Mouse (Mus musculus): ENCODE data around the gene Ppil1.

The Ppil1 gene

DNA sequence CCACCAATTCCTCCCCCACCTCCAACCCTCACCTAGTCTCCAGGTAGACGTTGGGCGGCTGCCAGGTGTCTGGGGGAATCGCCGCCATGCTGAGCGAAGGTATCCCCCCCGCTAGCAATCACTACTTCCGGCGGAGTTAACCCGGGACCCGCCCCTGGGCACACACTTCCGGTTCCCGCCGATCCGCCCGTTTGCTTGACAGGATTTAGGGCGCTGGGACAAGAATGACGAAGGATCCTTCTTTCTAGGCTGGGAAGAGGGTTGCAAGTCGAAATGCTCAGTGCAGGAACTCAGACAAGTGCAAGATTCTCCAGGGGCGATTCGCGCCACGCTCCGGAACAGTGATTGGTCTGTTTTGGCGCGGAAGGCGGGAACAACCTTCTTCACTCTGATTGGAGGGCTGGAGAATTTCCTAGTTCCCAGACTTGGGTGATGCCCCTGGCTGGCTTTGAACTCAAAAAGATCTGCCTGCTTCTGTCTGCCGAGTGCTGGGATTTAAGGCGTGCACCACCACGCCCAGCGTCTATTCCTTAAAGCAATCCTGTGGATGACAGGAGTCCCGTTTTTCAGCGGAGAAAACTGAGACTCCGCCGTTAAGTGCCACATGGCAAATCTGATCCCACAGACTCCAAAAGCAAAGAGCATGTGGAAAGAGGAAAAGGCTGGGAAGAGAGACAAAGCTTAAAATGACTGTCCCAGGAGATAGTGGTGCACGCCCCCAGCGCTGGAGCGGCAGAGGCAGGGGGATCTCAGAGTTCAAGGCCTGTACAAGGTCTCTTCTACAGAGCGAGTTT lies at the start of gene Ppil1:
Ppil1 (minus strand) TSS at position 347 of the 794 bp plus-strand sequence.
- DNase-seq (ENCODE audit: inconsistent ontology term) = peak; percentile 83

DNA sequence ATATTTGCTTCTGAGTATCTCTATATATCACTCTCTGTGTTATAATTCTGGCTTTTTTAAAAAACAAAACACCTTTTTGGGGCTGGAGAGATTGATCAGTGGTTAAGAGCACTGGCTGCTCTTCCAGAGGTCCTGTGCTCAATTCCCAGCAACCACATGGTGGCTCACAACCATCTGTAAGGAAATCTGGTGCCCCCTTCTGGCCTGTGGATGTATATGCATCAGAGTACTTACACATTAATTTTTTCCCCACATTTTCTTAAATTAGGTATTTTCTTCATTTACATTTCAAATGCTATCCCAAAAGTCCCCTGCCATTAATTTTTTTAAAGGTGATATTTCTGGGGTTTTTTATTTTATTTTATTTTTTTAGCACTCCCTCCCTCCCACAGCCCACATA lies 49.3 kb upstream of the Ppil1 start:
- DNase-seq (ENCODE audit: inconsistent ontology term) = no peak

DNA sequence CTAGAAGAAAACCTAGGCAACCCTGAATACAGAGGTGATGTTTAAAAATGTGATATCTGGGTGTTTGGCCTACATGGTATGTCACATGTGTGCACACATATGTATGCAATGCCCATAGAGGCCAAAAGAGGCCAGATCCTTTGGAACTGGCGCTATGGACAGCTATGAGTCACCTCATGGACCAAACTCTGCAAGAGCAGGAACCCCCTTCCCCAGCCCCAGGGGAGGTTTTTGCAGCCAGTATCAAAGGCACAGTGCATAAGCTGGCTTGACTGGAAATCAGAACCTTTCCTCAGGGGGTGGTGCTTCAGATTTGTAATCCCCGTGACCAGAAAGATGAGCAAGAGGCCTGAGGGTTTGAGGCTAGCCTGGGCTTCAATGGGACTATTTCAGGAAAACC lies 48.1 kb upstream of the Ppil1 start:
- DNase-seq (ENCODE audit: inconsistent ontology term) = no peak

- DNase-seq (ENCODE audit: inconsistent ontology term) = no peak
Observed at GRCm38 (mm10) chr17:29311602-29312001, 47.6 kb upstream of the Ppil1 start.

- DNase-seq (ENCODE audit: inconsistent ontology term) = no peak
Observed at GRCm38 (mm10) chr17:29310056-29310623, 46.2 kb upstream of the Ppil1 start.

- DNase-seq (ENCODE audit: inconsistent ontology term) = no peak
Observed at GRCm38 (mm10) chr17:29305871-29306270, 41.9 kb upstream of the Ppil1 start.

GRCm38 (mm10) chr17:29305058-29305806 lies 41.2 kb upstream of the Ppil1 start:
- peak; percentile 12 for DNase-seq (ENCODE audit: inconsistent ontology term)

DNA sequence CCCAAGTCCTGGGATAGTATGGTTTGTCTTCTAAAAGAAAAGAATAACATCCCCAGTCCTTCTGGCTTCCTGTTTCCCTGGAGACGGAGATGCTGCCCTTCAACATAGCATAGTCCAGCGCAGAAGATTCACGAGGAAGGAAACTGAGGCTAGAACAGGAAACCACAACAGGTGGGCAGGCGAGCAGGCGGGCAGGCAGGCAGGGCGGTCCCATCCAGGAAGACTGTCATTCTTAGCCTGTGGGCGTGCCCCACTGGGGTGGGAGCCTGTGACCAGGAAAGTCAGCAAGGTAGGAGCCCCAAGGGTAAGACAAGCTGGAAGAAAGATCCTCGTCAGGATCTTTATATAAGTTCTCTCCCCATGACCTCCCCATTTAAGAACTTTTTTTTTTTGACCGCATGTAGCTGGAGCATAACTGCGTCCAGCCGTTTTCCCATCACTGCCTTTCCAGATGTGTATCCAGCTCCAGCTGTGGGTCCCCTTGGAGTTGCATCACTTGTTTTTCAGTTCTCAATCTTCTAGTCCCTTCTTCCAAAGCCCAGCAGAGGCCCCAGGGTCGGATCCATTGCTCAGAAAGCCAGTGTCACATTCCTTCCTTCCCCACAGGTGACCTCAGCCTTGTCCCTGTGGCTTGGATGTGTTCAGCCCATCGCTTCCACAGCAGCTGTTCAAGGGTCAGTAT lies 40.5 kb upstream of the Ppil1 start:
- DNase-seq (ENCODE audit: inconsistent ontology term) = no peak

GRCm38 (mm10) chr17:29303856-29304255 lies 39.9 kb upstream of the Ppil1 start:
- no peak for DNase-seq (ENCODE audit: inconsistent ontology term)

- DNase-seq (ENCODE audit: inconsistent ontology term) = no peak
Observed at GRCm38 (mm10) chr17:29303087-29303486, 39.1 kb upstream of the Ppil1 start.

DNA sequence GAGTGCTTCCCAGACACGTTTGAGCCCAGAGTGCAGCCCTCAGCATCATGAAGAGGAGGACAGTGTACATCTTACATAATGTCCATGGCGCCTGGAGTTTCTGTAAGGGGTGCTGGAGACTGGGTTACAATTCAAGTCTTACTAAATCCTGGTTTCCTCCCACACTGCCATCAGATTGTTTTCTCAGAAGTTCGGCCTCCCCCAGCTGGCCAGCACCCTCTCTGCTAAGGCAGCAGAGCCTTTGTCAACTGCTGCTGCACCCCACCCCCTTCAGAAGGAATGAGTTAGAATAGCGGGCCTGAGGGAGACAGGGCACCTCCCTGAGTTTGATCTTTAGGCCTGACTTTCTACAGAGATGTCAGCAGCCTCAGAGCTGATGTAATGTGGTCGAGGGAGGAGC lies 38.2 kb upstream of the Ppil1 start:
- no peak for DNase-seq (ENCODE audit: inconsistent ontology term)

DNA sequence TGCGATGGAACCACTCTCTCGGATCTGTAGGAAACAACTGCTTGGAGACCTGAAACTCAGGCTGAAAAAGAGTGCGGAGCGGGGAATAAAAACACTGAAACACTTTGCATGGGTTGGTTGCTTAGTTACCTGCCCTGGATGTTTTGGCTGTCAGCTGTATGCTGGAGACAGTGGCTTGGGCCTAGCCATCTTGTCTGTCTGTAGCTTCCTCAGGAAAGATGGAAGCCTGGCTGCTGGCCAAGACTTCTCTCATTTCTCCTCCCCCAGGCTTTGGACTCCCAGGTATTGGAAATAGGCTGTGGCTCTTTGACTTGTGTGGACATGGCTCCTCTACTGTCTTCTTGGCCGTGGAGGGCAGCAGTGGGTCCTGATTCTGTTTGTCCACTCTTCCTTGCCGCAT lies 37.4 kb upstream of the Ppil1 start:
- no peak for DNase-seq (ENCODE audit: inconsistent ontology term)

DNA sequence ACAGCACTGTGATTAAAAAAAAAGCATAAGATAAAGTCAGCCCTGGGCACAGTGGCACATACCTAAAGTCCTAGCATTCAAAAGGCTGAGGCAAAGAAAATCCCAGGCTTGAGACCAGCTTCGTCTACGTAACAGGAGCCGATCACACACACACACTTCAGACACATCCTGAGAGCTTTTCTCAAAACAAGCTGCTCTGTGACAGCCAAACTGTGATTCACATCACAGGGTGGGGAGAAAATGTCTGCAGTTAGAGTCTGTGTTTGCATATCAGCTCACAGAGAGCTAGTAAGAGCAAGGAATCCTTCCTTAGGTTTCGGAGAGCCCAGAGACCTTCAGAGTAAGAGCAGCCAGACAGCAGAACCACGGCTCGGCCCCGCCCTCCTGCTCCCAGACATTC lies 36.9 kb upstream of the Ppil1 start:
- no peak for DNase-seq (ENCODE audit: inconsistent ontology term)

GRCm38 (mm10) chr17:29299282-29299681 lies 35.3 kb upstream of the Ppil1 start:
- DNase-seq (ENCODE audit: inconsistent ontology term) = no peak

DNA sequence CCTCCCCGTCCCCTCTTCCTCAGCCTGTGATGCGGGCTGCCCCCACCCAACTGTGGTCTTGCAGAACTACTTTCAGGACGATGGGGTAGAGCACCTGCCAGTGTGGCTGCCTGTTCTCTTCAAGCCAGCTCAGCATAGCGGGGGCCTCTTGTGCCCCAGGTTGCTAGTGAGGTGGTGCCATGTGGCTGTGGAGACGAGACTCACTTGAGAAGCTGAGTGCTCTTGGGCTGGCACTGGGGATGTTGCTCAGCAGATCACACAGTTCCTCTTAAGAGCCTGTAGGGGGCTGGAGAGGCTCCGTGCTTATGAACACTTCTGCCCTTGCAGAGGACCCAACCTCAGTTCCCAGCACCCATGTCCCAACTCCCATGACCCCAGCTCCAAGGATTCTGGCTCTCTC lies 33.8 kb upstream of the Ppil1 start:
- DNase-seq (ENCODE audit: inconsistent ontology term) = no peak

GRCm38 (mm10) chr17:29297321-29297720 lies 33.3 kb upstream of the Ppil1 start:
- no peak for DNase-seq (ENCODE audit: inconsistent ontology term)

- DNase-seq (ENCODE audit: inconsistent ontology term) = no peak
Observed at GRCm38 (mm10) chr17:29295835-29296234, 31.8 kb upstream of the Ppil1 start.

- no peak for DNase-seq (ENCODE audit: inconsistent ontology term)
Observed at GRCm38 (mm10) chr17:29293807-29294605, 30.0 kb upstream of the Ppil1 start.

GRCm38 (mm10) chr17:29292996-29293395 lies 29.0 kb upstream of the Ppil1 start:
- no peak for DNase-seq (ENCODE audit: inconsistent ontology term)

GRCm38 (mm10) chr17:29291793-29292192 lies 27.8 kb upstream of the Ppil1 start:
- DNase-seq (ENCODE audit: inconsistent ontology term) = no peak

GRCm38 (mm10) chr17:29282216-29282952 lies 18.4 kb upstream of the Ppil1 start:
- peak; percentile 63 for DNase-seq (ENCODE audit: inconsistent ontology term)

All from Muller cell, postnatal 12 days (primary cell).